Mouse (Mus musculus) 416B (cell line): ENCODE measurements around the gene Bfsp1.

Experiments used
- DNase-seq: peaks from one replicate; pipeline ENCODE4 v3.0.0; 2011; ENCODE audit warnings: low read depth

Gene Bfsp1

GRCm38 (mm10) chr2:143796335-143797013 is 66.5 kb downstream of the Bfsp1 start:
- DNase-seq: no peak

DNA sequence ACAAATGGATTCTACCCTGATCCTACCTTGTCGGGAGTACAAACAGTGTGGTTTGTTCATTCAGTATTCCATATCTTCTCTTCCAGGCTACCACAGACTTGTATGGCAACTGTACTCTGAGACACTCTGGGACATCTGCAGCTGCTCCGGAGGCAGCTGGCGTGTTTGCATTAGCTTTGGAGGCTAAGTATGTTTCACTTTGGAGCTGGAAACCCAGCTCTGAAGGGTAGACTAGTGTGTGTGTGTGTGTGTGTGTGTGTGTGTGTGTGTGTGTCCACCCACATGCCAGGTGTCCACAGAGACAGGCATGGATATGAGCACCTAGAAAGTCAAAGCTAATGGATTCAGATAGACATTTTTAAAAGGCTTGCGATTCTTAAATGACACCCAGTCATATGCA is 67.1 kb downstream of the Bfsp1 start:
- DNase-seq: no peak

- DNase-seq: no peak
These were observed 73.1 kb downstream of the Bfsp1 start for GRCm38 (mm10) chr2:143789911-143790310.

DNA sequence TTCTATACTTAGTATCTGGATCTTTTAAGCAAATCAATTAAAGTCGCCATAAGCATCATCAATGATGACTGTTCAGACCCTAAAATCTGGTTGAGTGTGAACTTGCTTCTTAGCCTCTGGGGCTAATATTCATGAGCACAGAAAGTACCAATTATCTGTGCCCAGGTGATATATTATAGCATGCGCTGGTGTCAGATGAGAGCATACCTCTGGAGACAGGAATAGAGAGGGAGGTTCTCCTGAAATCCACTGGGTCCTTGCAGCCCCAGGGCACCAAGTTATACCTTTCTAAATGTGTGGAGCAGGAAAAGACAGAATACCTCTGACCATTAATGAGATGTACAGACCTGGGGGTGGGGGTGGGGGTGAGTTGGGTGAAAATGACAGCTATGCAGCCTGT is 82.7 kb downstream of the Bfsp1 start:
- no peak for DNase-seq
